Mouse (Mus musculus) spleen, adult 2 months (tissue): ENCODE data around the gene Tgif2.

Experiments used
- CTCF ChIP-seq: fragments of 200-500 bp; IDR thresholded peaks from 2 replicates; pipeline ENCODE4 v1.5.1; 2011; ENCODE audit warnings: mild to moderate bottlenecking, inconsistent platforms; ENCODE audit not compliant: insufficient read depth, insufficient read length, insufficient replicate concordance; ENCODE audit errors: extremely low read depth
- POLR2A ChIP-seq: fragments of 200-500 bp; IDR thresholded peaks from 2 replicates; pipeline ENCODE4 v1.6.1; 2011; ENCODE audit warnings: low read depth, low read length, inconsistent platforms

DNA sequence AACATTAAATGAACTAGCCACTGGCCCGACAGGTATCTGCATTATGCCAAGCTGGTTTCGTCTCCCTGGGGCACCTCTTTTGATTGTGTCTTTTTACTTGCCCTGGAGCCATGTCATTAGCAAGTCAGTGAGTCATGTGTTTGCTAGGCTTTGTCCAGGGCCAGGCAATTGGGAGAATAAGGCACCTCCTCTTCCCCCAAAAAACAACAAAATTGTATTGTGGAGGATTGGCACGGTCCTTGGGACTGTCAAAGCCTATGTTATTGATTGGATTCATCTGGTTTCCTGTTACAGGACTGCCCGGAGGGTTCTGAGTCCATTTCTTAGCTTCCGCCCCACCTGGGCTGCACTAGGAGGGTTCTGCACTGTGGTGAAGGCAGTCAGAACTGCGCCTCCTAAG is 7.8 kb downstream of the Tgif2 start:
- TF ChIP-seq POLR2A = no peak
- no peak for TF ChIP-seq CTCF
